Mouse (Mus musculus): ENCODE measurements around the gene Slc27a5. TPM values are rescaled to one million over a fixed set of nuclear protein-coding genes. Genes with fewer than 3 reads are reported as not detected.

The Slc27a5 gene
- polyA plus RNA-seq, 1 experiment, result 0.69 TPM

DNA sequence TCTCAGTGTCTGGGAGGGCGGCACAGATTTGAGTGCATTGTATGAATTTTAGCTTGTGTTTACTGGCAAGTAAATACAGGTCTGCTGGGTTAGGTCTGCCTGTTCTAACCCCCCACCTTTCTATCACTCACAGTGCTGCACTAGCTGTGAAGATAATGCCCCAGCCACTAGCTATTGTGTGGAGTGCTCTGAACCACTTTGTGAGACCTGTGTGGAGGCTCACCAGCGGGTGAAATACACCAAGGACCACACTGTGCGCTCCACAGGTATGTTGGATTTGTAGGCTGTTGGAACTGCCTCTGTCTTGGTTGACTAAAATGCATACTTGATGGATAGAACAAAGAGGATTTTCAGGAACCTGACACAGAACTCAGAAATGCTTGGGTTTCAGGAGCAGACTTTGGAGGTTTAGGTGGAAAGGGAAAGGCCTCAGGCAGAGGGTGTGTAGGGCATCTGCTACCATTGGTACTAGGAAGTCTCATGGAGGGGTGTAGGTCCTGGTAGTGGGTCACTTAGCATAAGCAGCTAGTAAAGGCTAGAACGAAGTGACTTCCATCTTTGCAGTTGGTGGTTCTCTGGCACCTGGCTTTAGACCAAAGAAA, 27.6 kb upstream of the Slc27a5 start:
- H3K36me3 ChIP-seq (ENCODE audit: control insufficient read depth, insufficient read depth, low read length), result peaks cover 2% of the 10 kb centered on the region; the same call in 1 of the 2 replicates
- WGBS, result 25% methylated on average over 4 of the region's 4 CpGs
- no peaks in the 10 kb centered on the region for H3K27me3 ChIP-seq (replicated peaks; ENCODE audit: control insufficient read depth, insufficient read depth, low read length)
- TF ChIP-seq CTCF (conservative IDR thresholded peaks at IDR 0.05; ENCODE audit: insufficient read depth, insufficient read length, low read depth, low read length) (no peak), POLR2A (IDR thresholded peaks at IDR 0.05; ENCODE audit: low read depth, low read length) (no peak)
- H3K4me3 ChIP-seq (ENCODE audit: insufficient read depth, low read depth, low read length), result peak overlapping the region; percentile 65
- DNase-seq, result no peak
- H3K4me1 ChIP-seq (ENCODE audit: control insufficient read depth, insufficient read depth, low read length), result peaks cover 12% of the 10 kb centered on the region
- H3K27ac ChIP-seq (ENCODE audit: insufficient read depth, low read depth, low read length), result no peak overlapping the region

DNA sequence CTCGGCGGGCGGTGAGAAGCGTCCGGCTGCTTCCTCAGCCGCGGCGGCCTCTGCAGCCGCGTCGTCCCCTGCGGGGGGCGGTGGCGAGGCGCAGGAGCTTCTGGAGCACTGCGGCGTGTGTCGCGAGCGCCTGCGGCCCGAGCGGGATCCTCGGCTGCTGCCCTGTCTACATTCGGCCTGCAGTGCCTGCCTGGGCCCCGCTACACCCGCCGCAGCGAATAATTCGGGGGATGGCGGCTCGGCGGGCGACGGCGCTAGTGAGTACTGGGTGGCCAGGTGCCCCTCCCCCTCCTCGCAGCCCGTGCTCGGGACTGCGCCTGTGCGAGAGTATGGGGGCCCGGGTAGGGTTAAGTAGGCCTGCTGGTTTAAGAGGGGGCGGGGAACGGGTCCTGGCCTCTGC, 26.8 kb upstream of the Slc27a5 start:
- Histone ChIP-seq H3K4me3 (ENCODE audit: insufficient read depth, low read depth, low read length) (peak overlapping the region; percentile 65), H3K27me3 (replicated peaks; ENCODE audit: control insufficient read depth, insufficient read depth, low read length) (no peaks in the 10 kb centered on the region), H3K27ac (ENCODE audit: insufficient read depth, low read depth, low read length) (peak overlapping the region; percentile 61; the same call in 1 of the 2 replicates), H3K36me3 (ENCODE audit: control insufficient read depth, insufficient read depth, low read length) (peaks cover 2% of the 10 kb centered on the region; the same call in 1 of the 2 replicates), H3K4me1 (ENCODE audit: control insufficient read depth, insufficient read depth, low read length) (peaks cover 12% of the 10 kb centered on the region)
- no peak for TF ChIP-seq POLR2A (IDR thresholded peaks at IDR 0.05; ENCODE audit: low read depth, low read length)
- no peak for TF ChIP-seq CTCF (conservative IDR thresholded peaks at IDR 0.05; ENCODE audit: insufficient read depth, insufficient read length, low read depth, low read length)
- under 1% methylated on average over 36 of the region's 44 CpGs for WGBS
- DNase-seq, result peak; percentile 68

DNA sequence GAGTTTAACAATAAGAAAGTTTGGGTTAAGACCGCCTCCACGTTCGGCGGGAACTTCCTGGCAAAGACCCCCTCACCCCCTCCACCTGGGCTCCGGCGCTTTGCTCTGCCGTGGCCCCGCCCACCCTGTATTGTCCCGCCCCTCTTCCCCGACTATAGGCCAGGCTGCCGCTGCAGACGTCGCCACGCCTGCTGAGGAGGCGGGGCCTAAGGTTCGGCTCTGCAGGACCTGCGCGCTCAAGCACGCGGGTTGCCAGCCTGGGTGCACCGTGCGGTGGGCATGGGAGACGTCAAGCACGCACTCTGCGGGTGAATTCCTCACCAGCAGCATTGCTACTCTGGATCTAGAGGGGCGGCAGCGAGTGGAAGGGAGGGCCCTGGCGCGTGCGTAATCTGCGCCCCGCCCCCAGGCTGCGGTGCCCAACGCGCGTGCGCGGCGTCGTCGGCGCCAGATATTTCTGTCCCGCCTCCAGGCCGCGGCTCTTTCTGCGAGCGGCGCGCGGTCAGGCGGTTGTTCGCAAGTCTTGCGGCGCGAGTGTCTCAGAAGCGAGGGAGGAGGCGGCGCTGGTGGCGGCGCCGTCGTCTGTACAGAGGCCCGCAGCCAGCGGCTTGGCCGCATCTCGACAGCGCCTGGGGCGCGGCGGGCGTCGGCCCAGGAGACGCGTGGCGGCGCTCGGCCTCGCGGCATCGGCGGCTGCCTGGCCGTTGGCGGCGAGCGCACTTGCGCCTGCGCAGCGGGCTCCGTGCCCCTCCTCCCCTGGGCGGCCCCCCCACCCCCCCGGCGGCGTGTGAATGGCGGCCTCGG, 26.1 kb upstream of the Slc27a5 start:
- H3K27ac ChIP-seq (ENCODE audit: insufficient read depth, low read depth, low read length), result peak overlapping the region; percentile 92
- H3K27me3 ChIP-seq (replicated peaks; ENCODE audit: control insufficient read depth, insufficient read depth, low read length), result no peaks in the 10 kb centered on the region
- peak; percentile 95 for DNase-seq
- TF ChIP-seq POLR2A (IDR thresholded peaks at IDR 0.05; ENCODE audit: low read depth, low read length) (peak; percentile 73), CTCF (conservative IDR thresholded peaks at IDR 0.05; ENCODE audit: insufficient read depth, insufficient read length, low read depth, low read length) (no peak)
- peaks cover 12% of the 10 kb centered on the region for H3K4me1 ChIP-seq (ENCODE audit: control insufficient read depth, insufficient read depth, low read length)
- under 1% methylated on average over 87 of the region's 95 CpGs for WGBS
- peaks cover 2% of the 10 kb centered on the region; the same call in 1 of the 2 replicates for H3K36me3 ChIP-seq (ENCODE audit: control insufficient read depth, insufficient read depth, low read length)
- peak overlapping the region; percentile 65 for H3K4me3 ChIP-seq (ENCODE audit: insufficient read depth, low read depth, low read length)

DNA sequence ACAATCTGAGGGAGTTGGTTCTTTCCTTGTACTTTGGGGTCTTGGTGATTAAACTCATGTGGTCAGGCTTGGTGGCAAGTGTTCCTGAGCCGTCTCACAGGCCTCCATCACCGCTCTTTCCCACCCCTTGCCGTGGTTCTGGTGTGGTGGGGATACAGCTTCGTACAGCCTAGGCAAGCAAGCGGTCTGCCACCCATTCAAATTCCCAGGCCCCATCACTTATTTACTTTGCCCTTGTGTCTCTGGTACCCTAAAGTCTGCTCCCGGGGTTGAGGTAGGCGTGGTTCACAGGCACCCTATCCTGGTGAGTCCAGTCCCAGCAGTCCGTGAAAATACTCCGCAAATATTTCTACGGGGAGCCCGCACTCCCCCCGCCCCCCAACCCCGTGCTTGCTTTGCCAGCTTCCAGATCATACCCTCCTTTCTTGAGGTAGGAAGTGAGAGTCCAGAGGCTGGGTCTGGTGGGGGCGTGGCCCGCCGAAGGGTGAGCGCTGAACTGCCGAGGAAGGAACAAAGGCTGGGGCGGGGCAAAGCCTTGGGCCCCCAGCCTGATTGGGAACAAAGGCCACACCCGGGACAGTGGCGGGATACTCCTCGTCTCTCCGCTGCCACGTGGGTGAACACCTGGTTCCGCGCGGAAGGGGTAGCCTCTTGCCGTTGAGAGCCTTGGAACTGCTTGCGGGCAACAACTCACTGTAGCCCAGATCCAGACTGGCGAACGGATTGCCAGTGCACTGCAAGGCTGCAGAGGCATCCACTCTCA, 25.0 kb upstream of the Slc27a5 start:
- WGBS, result 4% methylated on average over 31 of the region's 31 CpGs
- Histone ChIP-seq H3K27me3 (replicated peaks; ENCODE audit: control insufficient read depth, insufficient read depth, low read length) (no peaks in the 10 kb centered on the region), H3K4me3 (ENCODE audit: insufficient read depth, low read depth, low read length) (peak overlapping the region; percentile 62), H3K4me1 (ENCODE audit: control insufficient read depth, insufficient read depth, low read length) (peaks cover 12% of the 10 kb centered on the region), H3K36me3 (ENCODE audit: control insufficient read depth, insufficient read depth, low read length) (peaks cover 2% of the 10 kb centered on the region; the same call in 1 of the 2 replicates), H3K27ac (ENCODE audit: insufficient read depth, low read depth, low read length) (peak overlapping the region; percentile 29; the same call in 1 of the 2 replicates)
- no peak for TF ChIP-seq POLR2A (IDR thresholded peaks at IDR 0.05; ENCODE audit: low read depth, low read length)
- no peak for TF ChIP-seq CTCF (conservative IDR thresholded peaks at IDR 0.05; ENCODE audit: insufficient read depth, insufficient read length, low read depth, low read length)
- peak; percentile 83 for DNase-seq

DNA sequence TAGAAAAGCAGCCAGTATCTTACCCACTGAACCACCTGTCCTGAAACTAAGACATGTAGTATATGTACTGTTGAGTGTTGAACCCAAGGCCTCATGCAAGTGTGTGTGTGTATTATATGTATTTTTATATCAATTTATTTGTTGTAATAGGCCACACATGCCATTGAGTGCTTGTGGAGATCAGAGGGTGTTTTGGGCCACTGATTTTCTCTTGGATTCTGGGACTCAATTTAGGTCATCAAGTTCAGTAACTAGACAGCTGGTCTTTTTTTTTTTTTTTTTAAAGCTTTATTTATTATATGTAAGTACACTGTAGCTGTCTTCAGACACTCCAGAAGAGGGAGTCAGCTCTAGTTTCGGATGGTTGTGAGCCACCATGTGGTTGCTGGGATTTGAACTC, 17.2 kb upstream of the Slc27a5 start:
- no peaks in the 10 kb centered on the region for H3K36me3 ChIP-seq (ENCODE audit: control insufficient read depth, insufficient read depth, low read length)
- DNase-seq, result no peak
- H3K27me3 ChIP-seq (replicated peaks; ENCODE audit: control insufficient read depth, insufficient read depth, low read length), result no peaks in the 10 kb centered on the region
- H3K4me1 ChIP-seq (ENCODE audit: control insufficient read depth, insufficient read depth, low read length), result peaks cover 4% of the 10 kb centered on the region; the same call in 1 of the 2 replicates
- 80% methylated on average over 1 of the region's 1 CpGs for WGBS
- no peak for TF ChIP-seq CTCF (conservative IDR thresholded peaks at IDR 0.05; ENCODE audit: insufficient read depth, insufficient read length, low read depth, low read length)
- no peak overlapping the region for H3K4me3 ChIP-seq (ENCODE audit: insufficient read depth, low read depth, low read length)
- H3K27ac ChIP-seq (ENCODE audit: insufficient read depth, low read depth, low read length), result no peak overlapping the region

DNA sequence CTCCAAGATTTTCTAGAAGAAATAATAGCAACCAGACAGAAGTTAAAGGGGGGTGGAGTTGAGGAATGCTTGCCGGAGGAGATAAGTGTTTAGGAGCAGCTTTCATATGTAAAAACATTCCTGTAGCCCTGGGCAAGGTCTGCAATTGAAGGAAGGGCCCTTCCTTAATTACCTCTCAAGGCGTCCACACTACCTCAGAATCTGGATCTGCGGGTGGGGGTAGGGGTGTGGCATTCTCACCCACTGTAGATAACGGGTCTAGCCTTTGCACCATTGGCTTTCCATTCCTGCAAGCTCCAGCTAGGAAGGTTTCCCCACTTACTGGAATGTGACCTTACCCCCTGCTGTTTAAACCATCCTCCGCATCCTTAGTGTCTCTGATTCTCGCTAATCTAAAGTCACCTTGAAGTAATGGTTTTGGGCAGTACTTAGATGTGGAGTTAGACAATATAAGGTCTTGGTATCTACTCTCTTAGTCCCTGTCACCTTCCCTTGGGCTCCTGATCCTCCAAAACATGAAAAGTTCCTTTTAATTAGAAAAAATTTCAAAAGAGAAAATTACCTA, 16.4 kb upstream of the Slc27a5 start:
- 53% methylated on average over 6 of the region's 6 CpGs for WGBS

More for the DNA sequence above, 16.4 kb upstream of the Slc27a5 start:
- Histone ChIP-seq H3K4me1 (ENCODE audit: control insufficient read depth, insufficient read depth, low read length) (peaks cover 4% of the 10 kb centered on the region; the same call in 1 of the 2 replicates), H3K4me3 (ENCODE audit: insufficient read depth, low read depth, low read length) (no peak overlapping the region), H3K36me3 (ENCODE audit: control insufficient read depth, insufficient read depth, low read length) (no peaks in the 10 kb centered on the region), H3K27ac (ENCODE audit: insufficient read depth, low read depth, low read length) (no peak overlapping the region), H3K27me3 (replicated peaks; ENCODE audit: control insufficient read depth, insufficient read depth, low read length) (no peaks in the 10 kb centered on the region)
- no peak for TF ChIP-seq POLR2A (IDR thresholded peaks at IDR 0.05; ENCODE audit: low read depth, low read length)
- no peak for TF ChIP-seq CTCF (conservative IDR thresholded peaks at IDR 0.05; ENCODE audit: insufficient read depth, insufficient read length, low read depth, low read length)
- no peak for DNase-seq
